Mouse (Mus musculus) adrenal gland, postnatal 25 days (tissue): ENCODE measurements around the gene Maml3. TPM values are rescaled to one million over a fixed set of nuclear protein-coding genes. Genes with fewer than 3 reads are reported as not detected.

Experiments used
- DNase-seq: peaks from one replicate; pipeline ENCODE4 v3.0.0; 2021; ENCODE audit warnings: mixed read lengths
- total RNA-seq: library from RNA; stranded (reverse); gene quantifications from 2 replicates; pipeline ENCODE4 v1.2.3, GENCODE M21; 2021

The Maml3 gene
- total RNA-seq, 1 experiment from 2014 or later: 11.8 TPM

DNA sequence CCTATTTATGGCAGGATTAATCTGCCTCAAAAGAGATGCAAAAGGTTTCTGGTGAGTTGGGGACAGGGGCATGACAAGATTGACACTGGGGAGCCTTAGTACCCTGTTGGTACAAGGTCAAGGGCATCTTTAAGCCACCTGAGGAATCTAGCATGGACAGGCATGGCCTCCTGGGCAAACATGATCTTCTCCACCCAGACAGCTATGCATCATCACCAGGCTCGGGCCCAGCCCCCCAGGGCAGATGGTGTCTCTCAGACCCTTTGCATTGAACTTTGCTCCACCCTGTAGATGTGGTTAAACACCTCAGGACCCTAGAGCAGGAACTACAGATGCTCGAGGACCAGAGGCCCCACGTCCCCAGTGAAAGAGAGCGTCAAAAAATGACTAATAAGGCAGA lies 444.8 kb downstream of the Maml3 start, which contains the start of gene Mgst2:
Gene Mgst2, plus strand, starts transcription at position 301 of the 400 bp plus-strand sequence.
- DNase-seq: no peak

DNA sequence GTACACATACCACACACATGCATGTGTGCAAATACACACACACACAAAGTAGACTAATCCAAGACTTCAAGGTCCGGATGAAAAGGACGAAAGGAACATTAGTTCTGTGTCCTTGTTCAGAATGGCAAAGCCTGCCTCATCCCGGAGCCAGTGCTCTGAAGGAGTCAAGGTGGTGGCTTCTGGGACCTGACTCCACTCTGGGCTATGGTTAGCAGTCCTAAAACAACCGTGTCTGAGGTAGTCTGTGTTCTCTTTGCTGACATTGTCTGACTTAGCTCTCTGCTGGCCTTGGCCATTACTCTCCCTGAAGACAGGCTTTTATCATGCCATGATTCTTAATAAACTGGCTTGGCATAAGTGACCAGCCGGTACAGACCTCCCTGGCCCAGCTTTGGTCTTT lies 445.5 kb downstream of the Maml3 start:
- DNase-seq: no peak

DNA sequence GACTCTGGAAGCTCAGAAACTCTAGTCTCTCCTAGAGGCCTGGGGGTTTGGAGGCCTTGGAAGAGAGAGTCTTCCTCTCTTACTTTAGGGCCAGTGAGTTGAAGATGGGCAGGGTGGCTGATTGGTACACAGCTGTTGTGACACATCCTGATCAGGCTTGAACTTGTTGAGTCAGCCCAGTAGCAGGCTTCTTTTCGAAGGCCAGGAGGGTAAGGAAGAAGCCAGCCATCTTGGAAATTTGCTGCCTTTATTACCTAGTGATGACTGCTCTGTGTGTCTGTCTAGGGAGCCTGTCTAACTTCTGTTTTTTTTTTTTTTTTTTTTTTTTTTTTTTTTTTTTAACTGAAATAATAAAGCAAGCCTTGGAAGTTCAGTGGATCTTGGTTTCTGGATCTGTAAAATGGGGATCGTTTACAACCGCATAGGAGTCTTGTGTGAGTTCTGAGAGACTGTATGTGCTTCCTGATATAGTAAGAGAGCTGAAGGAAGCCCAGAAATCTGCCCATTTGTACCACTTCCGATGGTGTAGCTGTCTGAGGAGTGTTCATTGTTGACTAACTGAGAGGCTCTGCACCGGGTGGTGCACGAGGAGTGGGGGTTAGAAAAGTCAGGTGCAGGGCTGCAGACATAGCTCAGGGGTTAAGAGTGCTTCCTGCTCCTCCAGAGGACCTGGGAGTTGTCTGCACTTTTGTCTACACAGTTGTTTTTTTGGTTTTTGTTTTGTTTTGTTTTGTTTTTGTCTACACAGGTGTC lies 450.4 kb downstream of the Maml3 start:
- no peak for DNase-seq

DNA sequence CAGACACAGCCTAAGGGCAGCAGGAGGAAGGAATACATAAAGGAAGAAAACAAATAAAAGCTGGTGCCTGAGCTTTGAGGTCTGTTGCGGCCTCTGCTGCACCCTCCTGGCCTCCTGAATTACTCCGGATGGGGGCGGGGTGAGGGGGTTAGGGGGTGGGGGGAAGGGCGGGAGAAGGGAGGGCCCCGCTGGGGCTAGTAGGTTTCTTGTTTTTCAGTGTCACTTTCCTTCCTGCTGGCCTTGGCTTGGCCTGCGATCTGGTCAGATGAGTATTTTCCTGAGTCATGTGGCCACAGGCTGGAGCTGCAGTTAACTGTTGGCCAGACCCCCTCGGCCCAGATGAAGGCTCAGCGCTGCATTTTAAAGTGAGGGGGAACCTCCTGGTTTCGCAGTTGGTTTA lies 452.2 kb downstream of the Maml3 start:
- peak; percentile 49 for DNase-seq

- DNase-seq: peak; percentile 78
These were observed 452.6 kb downstream of the Maml3 start for GRCm38 (mm10) chr3:51652292-51652691.

GRCm38 (mm10) chr3:51651149-51651548 lies 453.7 kb downstream of the Maml3 start:
- no peak for DNase-seq

- no peak for DNase-seq
These were observed 454.9 kb downstream of the Maml3 start for GRCm38 (mm10) chr3:51649986-51650385.

DNA sequence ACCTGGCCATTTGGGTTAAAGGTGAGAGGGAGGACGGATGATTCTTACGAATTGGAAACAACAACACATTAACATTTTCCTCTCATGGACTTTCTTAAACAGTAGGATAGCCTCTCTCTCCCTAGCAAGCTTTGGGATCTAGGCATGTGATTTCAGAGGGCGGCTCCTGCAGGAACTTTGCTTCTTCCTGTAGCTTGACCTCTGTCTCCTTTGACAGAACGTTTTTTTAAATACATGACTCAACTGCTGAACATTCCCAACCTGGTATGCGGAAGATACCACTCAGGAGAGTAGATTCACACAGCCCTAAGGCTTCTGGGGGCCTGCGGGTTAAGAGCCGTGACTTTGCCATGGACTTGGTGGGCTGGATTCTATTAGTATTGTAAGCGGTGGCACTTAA lies 455.4 kb downstream of the Maml3 start:
- DNase-seq: no peak

DNA sequence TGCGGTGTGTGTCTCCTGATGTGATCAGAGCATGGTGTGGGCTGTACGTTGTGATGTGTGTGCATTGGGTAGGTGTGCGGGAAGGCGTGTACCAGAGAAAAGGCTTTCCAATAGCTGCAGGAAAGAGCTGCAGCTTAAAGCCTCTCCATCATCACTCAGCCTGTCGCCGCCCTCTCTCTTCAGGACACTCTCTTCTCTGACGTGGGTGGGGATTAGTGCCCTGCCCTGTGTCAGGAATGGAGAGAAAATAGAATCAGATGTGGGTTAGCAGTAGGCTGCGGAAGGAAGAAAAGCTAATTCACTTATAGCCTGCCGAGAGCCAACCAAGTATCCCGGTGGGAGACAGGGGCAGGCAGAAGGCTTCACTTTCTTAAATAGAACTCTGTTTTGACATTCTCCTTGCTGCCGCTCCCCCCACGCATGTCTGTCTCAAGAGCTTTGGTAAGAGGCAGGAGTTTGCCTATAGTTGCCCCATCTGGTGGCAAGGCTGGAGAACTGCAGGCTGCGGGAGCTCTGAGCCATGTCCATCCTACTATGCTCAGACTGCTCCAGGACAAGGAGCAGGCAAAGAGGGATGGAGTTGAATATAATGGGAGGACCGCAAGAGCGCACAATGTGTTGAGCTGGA lies 456.7 kb downstream of the Maml3 start:
- DNase-seq: peak; percentile 75

GRCm38 (mm10) chr3:51647356-51647755 lies 457.5 kb downstream of the Maml3 start:
- no peak for DNase-seq

- no peak for DNase-seq
These were observed 458.6 kb downstream of the Maml3 start for GRCm38 (mm10) chr3:51646301-51646700.

DNA sequence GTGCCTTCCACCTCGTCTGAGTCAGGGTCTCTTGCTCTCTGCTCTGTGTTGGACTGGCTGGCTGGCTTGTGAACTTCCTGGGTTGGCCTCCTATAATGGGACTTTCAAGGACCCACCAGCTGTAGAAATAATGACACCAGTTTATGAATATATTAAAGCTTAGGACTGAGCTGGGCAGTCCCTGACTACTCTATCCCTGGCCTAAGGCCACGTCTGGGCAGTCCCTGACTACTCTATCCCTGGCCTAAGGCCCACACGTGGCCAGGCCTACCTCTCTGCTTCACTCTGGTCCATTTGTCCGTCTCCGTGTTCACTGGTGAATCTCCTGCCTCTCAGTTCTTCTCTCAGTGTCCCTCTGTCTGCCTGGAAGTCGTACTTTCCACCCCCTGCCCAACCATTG lies 459.4 kb downstream of the Maml3 start:
- DNase-seq: no peak

DNA sequence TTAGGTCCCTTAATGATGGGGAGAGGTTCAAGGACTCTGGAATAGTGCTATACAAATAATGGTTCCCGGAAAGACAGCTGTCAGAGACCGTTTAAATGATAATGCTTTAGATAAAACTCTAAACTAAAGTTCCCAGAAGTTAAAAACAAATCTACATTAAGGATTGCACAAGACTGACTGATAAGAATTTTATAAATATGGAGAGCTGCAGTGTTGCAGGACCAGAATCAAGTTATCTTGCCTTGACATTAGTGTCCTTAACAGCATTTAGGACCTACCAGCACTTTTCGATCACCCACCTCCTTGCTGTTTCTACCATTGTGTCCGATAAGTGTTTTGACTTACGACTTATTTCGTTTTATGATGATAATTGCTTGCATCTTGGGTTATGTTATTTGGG lies 466.6 kb downstream of the Maml3 start:
- no peak for DNase-seq

GRCm38 (mm10) chr3:51637326-51637725 lies 467.6 kb downstream of the Maml3 start:
- no peak for DNase-seq

GRCm38 (mm10) chr3:51636700-51637099 lies 468.2 kb downstream of the Maml3 start:
- DNase-seq: no peak

- no peak for DNase-seq
These were observed 468.9 kb downstream of the Maml3 start for GRCm38 (mm10) chr3:51635960-51636359.

Other genes starting within 250 kb of the Maml3 start
- 24.0 and 26.1 TPM in 2 replicates for gene Foxo1, start 163.3 kb upstream of the Maml3 start, total RNA-seq